Mouse (Mus musculus): ENCODE data around the gene Smlr1. TPM values are rescaled to one million over a fixed set of nuclear protein-coding genes. Genes with fewer than 3 reads are reported as not detected.
A peak's percentile ranks its signal among the peaks of the same experiment; 100 is the strongest.

Gene Smlr1
- polyA plus RNA-seq, 1 experiment, result 21.9 TPM

DNA sequence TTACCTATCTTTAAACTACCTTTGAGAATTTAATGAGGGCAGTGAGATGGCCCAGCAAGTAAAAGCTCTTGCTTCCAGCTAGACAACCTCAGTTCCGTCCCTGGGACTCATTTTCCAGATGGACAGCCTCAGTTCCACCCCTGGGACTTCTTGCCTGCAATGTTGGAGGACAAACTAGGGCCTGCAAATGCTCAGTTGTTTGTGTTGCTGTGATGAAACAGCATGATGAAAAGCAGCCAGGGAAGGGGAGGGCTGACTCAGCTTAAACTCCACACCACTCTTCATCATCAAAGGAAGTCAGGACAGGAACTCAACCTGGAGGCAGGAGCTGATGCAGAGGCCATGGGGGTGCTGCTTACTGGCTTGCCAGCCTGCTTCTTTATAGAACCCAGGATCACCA, 22.2 kb downstream of the Smlr1 start:
- no peak for DNase-seq (ENCODE audit: low read depth, low spot score)
- WGBS, result 90% methylated on average over 1 of the region's 1 CpGs

DNA sequence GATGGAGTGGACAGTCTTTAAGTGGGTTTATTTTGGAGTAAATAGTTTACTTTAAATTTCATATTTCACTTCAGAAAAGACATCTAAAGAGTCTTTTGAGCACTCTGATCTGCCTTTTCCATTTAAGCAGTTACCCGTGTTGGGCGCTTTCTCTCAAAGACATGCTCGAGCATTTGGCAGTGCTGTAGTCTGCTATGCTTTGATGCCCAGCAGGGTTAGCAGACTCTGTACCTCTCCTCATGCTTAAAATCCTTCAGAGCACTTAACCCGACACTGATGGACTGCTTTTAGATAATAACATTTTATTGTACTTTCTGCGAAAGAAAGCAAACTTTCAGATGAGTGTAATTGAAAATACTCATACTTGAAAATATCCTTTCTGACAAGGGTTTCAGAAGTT, 32.8 kb downstream of the Smlr1 start:
- 80% methylated on average over 5 of the region's 5 CpGs for WGBS
- DNase-seq (ENCODE audit: low read depth, low spot score), result no peak

DNA sequence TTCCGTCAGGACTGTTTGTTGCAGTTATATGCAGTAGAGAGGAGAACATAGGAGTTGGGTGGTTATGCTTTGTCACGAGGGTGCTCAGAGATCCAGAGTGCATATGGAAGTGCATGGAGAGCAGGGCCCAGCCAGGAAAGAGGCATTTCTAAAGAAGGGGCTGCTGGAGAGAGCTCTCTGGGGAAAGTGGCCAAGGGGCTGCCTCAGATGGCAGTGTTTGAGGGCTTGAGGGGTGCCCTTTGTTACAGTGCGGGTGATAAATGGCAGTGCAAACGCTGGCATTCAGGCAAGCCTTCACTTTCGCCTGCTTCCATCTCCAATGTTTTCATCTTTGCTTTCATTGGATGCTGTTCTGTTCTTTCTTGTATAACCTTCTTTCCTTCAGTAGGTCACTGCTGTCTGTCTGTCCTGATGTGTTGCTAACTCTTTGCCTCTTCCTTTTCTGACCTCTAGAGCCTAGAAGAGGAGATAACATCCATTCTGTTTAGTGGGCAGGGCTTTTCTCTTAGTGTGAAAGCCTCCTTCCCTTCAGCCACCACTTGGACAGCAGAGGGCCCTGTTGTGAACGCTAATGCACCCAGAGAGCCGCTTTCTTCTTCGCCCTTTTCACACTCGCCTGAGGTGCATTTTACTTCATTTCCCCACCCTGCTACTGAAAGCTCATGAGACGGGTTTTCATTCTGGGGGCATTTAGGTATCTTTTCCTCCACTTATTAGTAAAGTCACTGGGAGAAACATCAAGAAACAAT, 36.6 kb downstream of the Smlr1 start:
- DNase-seq (ENCODE audit: low read depth, low spot score), result no peak
- WGBS, result 80% methylated on average over 10 of the region's 10 CpGs

DNA sequence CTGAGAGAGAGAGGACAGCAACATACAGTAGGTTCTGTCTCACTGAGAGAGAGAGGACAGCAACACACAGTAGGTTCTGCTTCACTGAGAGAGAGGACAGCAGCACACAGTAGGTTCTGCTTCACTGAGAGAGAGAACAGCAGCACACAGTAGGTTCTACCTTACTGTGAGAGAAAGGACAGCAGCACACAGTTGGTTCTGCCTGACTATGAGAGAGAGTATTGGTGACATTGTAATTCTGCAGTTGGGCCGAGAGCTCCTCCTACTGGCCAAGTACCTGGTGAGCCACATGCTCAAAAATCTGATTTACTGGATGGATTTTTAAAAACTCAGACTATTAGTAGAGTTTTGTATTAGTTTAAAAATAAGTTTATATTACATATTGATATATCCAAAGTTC, 47.6 kb downstream of the Smlr1 start:
- peak; percentile 29 for DNase-seq (ENCODE audit: low read depth, low spot score)
- 9% methylated on average over 1 of the region's 1 CpGs for WGBS

DNA sequence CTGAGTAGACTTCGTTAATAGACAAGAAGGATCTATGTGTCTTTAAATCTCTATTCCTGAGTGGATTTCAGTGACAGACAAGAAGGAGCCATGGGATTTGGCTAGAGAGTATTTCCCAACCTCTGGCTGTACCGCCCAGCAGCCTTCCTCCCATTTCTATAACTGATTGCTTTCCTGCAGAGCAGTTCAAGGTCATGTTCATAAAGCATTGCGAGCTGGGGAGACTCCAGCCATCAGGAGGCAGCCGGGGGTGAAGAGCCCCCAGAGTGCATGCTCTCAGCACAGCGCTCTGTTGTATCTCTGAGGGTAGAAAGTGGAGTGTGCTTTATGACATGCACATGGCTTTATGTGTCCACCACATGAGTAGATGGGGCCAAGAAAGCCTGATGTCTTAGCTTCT, 53.3 kb downstream of the Smlr1 start:
- no peak for DNase-seq (ENCODE audit: low read depth, low spot score)
- 77% methylated on average over 5 of the region's 5 CpGs for WGBS

DNA sequence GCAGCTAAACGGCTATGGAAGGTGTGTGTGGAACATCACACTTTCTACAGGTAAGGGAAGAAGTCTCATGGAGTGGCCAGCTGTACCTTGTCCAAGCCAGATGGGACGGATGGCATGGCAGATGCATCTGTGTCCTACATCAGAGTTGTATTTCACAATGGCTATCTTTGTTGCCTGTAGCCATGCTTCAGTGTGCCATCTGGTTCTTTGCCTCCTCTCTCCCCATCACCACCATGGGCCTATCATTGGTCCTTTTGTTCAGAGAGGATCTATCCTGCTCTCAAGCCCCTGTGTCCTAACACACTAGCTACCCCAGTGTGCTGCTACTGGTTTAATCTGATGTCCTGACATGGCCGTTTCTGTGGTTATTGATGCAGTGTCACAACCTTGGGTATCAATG, 56.4 kb downstream of the Smlr1 start:
- no peak for DNase-seq (ENCODE audit: low read depth, low spot score)
- 96% methylated on average over 3 of the region's 3 CpGs for WGBS

Other genes with a start within 250 kb of the Smlr1 start
- 10.4 and 14.8 TPM in 2 replicates for gene Akap7, start 228.4 kb downstream of the Smlr1 start, polyA plus RNA-seq (2012; rRNA removed)
- gene Epb41l2, start 176.5 kb downstream of the Smlr1 start, polyA plus RNA-seq (2012; rRNA removed), result 21.6 and 32.3 TPM in 2 replicates

All from large intestine, adult 2 months (tissue).